Mouse (Mus musculus) myocyte (in vitro differentiated cells): ENCODE measurements around the gene 2810459M11Rik. TPM values are rescaled to one million over a fixed set of nuclear protein-coding genes. Genes with fewer than 3 reads are reported as not detected.

Source experiments
- H3K27me3 ChIP-seq: one replicate; pipeline ENCODE4 v1.6.1; 2011; ENCODE audit not compliant: control insufficient read depth, insufficient read depth, insufficient read length
- H3K36me3 ChIP-seq: one replicate; pipeline ENCODE4 v1.6.1; 2011; ENCODE audit not compliant: control insufficient read depth, insufficient read depth
- H3K4me2 ChIP-seq: one replicate; pipeline ENCODE4 v1.6.1; 2011; ENCODE audit warnings: low read depth, control low read depth
- H3K4me3 ChIP-seq: one replicate; pipeline ENCODE4 v1.5.1; 2011; ENCODE audit warnings: mild to moderate bottlenecking, control low read depth, moderate library complexity
- H3K79me2 ChIP-seq: one replicate; pipeline ENCODE4 v1.6.1; 2011; ENCODE audit not compliant: control insufficient read depth, insufficient read depth
- H3ac ChIP-seq: one replicate; pipeline ENCODE4 v1.6.1; 2011; ENCODE audit not compliant: control insufficient read depth, insufficient read length
- CEBPB ChIP-seq: IDR thresholded peaks from 2 replicates; pipeline ENCODE4 v1.6.1; 2011; ENCODE audit warnings: mild to moderate bottlenecking, moderate library complexity; ENCODE audit not compliant: poor library complexity, insufficient read depth, severe bottlenecking
- E2F4 ChIP-seq: IDR thresholded peaks from one replicate; pipeline ENCODE4 v1.6.1; 2011; ENCODE audit warnings: mild to moderate bottlenecking, control low read depth, moderate library complexity; ENCODE audit not compliant: insufficient read depth
- MAX ChIP-seq: IDR thresholded peaks from one replicate; pipeline ENCODE4 v1.6.1; 2011; ENCODE audit warnings: low read depth, mild to moderate bottlenecking, control low read depth
- MYOD1 ChIP-seq, 3 experiments: IDR thresholded peaks; one replicate each; pipeline ENCODE4 v1.6.1; 2011; ENCODE audit warnings: control low read depth in 2 of 3, low read depth in 2 of 3, mild to moderate bottlenecking in 2 of 3, moderate library complexity in 1 of 3; ENCODE audit not compliant: insufficient read length in 2 of 3, control insufficient read depth in 1 of 3
- MYOG ChIP-seq, 3 experiments: IDR thresholded peaks; one replicate each; pipeline ENCODE4 v1.6.1; 2011; ENCODE audit warnings: control low read depth in 2 of 3, low read depth in 2 of 3, mild to moderate bottlenecking in 2 of 3; ENCODE audit not compliant: insufficient read length in 2 of 3, control insufficient read depth in 1 of 3, insufficient read depth in 1 of 3
- POLR2A ChIP-seq: IDR thresholded peaks from one replicate; pipeline ENCODE4 v1.6.1; 2011; ENCODE audit warnings: low read depth, mild to moderate bottlenecking, control low read depth, moderate library complexity; ENCODE audit not compliant: insufficient read length
- POLR2AphosphoS2 ChIP-seq: IDR thresholded peaks from one replicate; pipeline ENCODE4 v1.6.1; 2011; ENCODE audit warnings: low read depth, control low read depth; ENCODE audit not compliant: insufficient read length
- REST ChIP-seq: IDR thresholded peaks from one replicate; pipeline ENCODE4 v1.6.1; 2011; ENCODE audit warnings: mild to moderate bottlenecking, control low read depth, moderate library complexity; ENCODE audit not compliant: insufficient read depth, insufficient read length
- SRF ChIP-seq: IDR thresholded peaks from one replicate; pipeline ENCODE4 v1.6.1; 2011; ENCODE audit warnings: low read depth; ENCODE audit not compliant: control insufficient read depth, insufficient read length
- TCF12 ChIP-seq: IDR thresholded peaks from one replicate; pipeline ENCODE4 v1.6.1; 2011; ENCODE audit warnings: mild to moderate bottlenecking, control low read depth; ENCODE audit not compliant: poor library complexity, insufficient read depth, severe bottlenecking
- TCF3 ChIP-seq: IDR thresholded peaks from one replicate; pipeline ENCODE4 v1.6.1; 2011; ENCODE audit warnings: low read depth, control low read depth; ENCODE audit not compliant: insufficient read length
- USF1 ChIP-seq: IDR thresholded peaks from one replicate; pipeline ENCODE4 v1.6.1; 2011; ENCODE audit warnings: low read depth, mild to moderate bottlenecking, control low read depth, moderate library complexity
- polyA plus RNA-seq: library from polyadenylated mRNA; unstranded; fragments of >200 nt; fragmentation: generic; extraction: Trizol; gene quantifications from one replicate; pipeline ENCODE4 v1.2.1, GENCODE M21; 2012; ENCODE audit warnings: missing spikeins

Gene 2810459M11Rik
- polyA plus RNA-seq, 1 experiment = not detected

DNA sequence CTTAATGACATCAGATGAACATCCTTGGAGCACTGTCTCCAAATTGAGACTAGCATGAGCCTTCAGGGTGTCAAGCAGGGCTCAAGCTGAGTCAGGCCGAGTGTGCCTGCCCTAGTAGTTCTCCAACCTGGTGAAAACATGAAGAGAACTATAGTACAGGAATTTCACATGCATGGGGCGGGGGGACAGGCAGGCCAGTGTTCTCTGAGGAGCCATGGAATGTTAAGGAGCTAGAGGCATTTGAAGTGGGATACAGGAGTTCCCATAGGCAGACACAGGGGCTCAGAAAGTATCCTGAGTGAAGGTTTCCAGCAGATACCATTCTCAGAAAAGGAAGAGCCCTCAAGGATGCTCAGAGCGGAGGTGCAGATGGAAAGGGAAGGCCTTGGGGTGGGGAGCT lies 3.1 kb downstream of the 2810459M11Rik start:
- Histone ChIP-seq H3K79me2 (no peaks in the 10 kb centered on the region), H3ac (no peak overlapping the region), H3K4me2 (no peak overlapping the region), H3K4me3 (no peak overlapping the region), H3K36me3 (no peaks in the 10 kb centered on the region), H3K27me3 (peaks cover 24% of the 10 kb centered on the region)
- no peak for TF ChIP-seq MAX

DNA sequence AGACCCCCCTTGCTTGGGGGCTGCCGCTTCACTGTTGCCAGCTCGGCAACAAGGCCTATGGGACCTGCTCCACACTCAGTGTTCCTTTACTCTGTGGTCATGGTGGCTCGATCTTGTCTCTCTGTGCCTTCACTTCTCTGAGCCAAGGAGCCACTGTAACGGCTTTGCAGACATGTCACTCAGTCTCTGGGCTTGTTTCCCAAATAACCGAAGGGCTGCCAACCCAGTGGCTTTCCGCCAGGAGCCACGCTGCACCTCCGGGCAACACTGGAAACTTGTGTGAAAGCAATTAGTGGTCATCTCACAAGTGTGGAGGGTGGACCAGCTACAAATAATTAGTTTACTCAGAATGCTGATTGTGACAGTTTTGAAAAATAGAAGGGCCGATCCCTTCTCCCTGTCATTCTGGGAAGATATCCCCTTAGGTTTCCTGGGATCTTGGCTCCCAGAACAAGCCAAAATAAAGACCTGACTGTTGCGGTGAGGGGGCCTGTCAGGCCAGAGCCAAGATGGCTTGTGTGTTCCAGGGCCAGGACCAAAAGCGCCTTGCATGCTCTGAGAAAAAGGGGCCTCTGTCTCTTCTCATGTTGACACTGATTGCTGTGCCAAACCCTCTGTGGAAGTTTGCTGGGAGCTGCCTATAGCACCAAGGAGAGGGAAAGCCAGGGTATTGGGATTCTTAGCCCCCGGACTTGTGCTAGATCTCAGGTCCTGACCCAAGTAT lies 7.7 kb downstream of the 2810459M11Rik start:
- Histone ChIP-seq H3ac (no peak overlapping the region), H3K4me3 (no peak overlapping the region), H3K36me3 (no peaks in the 10 kb centered on the region), H3K4me2 (no peak overlapping the region), H3K27me3 (peaks cover 14% of the 10 kb centered on the region), H3K79me2 (no peaks in the 10 kb centered on the region)
- TF ChIP-seq REST = no peak
- TF ChIP-seq E2F4 = no peak
- TF ChIP-seq MYOG (IDR thresholded peaks at IDR 0.05; ENCODE audit: control insufficient read depth in 1 of 3, insufficient read depth in 1 of 3, insufficient read length in 2 of 3, low read depth in 2 of 3) = no peak
- TF ChIP-seq POLR2AphosphoS2 = no peak
- TF ChIP-seq POLR2A = no peak
- TF ChIP-seq SRF = no peak
- no peak for TF ChIP-seq CEBPB
- TF ChIP-seq USF1 = no peak
- TF ChIP-seq TCF12 = no peak
- no peak for TF ChIP-seq MYOD1 (IDR thresholded peaks at IDR 0.05; ENCODE audit: control insufficient read depth in 1 of 3, insufficient read length in 2 of 3, low read depth in 2 of 3)
- TF ChIP-seq TCF3 = no peak
- no peak for TF ChIP-seq MAX

- H3K27me3 ChIP-seq = peaks cover 14% of the 10 kb centered on the region
- H3ac ChIP-seq = no peak overlapping the region
- H3K4me3 ChIP-seq = no peak overlapping the region
- TF ChIP-seq REST = no peak
- TF ChIP-seq CEBPB = no peak
- no peak for TF ChIP-seq TCF3
- peak in 2 of 3 experiments; percentile 47 to 60 for TF ChIP-seq MYOD1 (IDR thresholded peaks at IDR 0.05; ENCODE audit: control insufficient read depth in 1 of 3, insufficient read length in 2 of 3, low read depth in 2 of 3)
- no peak for TF ChIP-seq TCF12
- no peak for TF ChIP-seq USF1
- TF ChIP-seq POLR2AphosphoS2 = no peak
- no peak for TF ChIP-seq MAX
- TF ChIP-seq POLR2A = no peak
- no peak for TF ChIP-seq E2F4
- TF ChIP-seq MYOG (IDR thresholded peaks at IDR 0.05; ENCODE audit: control insufficient read depth in 1 of 3, insufficient read depth in 1 of 3, insufficient read length in 2 of 3, low read depth in 2 of 3) = peak in 1 of 3 experiments; percentile 63
- TF ChIP-seq SRF = no peak
- H3K36me3 ChIP-seq = no peaks in the 10 kb centered on the region
- no peak overlapping the region for H3K4me2 ChIP-seq
- H3K79me2 ChIP-seq = no peaks in the 10 kb centered on the region
These were observed 9.3 kb downstream of the 2810459M11Rik start for GRCm38 (mm10) chr1:86054943-86055342.

DNA sequence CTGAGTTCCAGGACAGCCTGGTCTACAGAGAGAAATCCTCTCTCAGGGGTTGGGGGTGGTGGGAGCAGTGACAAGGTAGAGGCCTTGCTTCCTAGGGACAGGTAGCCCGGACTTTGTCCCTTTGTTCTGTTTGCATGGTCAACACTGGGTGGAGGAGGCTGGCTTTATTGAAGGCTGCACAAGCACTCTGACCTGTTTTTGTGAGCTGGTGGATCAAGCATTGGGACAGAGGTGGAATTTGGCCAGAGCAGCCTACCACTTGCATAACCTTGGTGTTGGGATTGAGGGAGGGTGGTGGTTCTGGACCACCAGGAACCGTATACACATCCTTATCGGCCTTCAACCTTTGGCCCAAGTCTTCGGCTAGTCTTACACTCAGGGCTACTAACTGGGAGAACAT lies 10.6 kb downstream of the 2810459M11Rik start:
- no peaks in the 10 kb centered on the region for H3K36me3 ChIP-seq
- no peak overlapping the region for H3ac ChIP-seq
- peaks cover 14% of the 10 kb centered on the region for H3K27me3 ChIP-seq
- TF ChIP-seq TCF3 (no peak), E2F4 (no peak), SRF (no peak)
- H3K4me2 ChIP-seq = no peak overlapping the region
- H3K79me2 ChIP-seq = no peaks in the 10 kb centered on the region
- H3K4me3 ChIP-seq = no peak overlapping the region

DNA sequence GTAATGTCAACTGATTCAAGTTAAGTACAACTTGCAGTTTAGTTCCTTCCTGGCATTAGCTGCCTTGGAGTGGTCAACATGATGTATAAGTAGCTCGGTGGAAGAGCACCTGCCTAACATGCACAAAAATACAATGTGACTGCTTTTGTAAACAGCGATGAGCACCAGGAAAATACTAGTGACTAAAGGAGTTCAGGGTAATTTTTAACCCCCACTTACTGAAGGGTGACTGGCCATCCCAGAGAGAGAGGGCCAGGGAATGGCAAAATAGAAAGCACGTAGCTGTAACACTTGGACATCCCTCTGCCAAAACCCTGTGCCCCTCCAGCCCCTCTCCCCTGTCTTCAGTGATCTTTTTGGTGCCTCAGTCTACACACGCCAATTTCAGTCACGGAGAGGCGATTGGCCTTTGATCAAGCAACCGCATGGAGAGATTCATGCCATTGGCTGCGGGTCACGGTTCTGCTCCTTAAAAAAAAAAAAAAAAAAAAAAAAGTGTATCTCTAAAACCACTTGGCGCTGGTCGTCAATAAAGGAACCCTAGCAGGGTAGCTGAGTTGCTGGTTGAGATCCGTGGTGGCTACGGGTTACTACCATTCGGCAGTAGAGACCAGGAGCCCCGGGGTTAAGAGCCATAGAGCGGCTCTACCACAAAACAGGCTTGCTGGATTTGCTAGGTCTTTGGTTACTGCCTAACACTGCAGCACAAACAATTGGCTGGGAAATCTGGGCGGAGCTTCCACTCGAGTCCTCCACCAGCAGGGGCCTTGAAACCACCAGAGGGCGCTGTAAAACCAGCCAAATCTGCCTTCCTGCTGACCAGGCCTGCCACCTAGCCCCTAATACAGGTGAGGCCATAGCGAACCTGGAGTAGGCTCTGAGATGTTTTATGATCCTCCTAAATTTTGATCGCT lies 13.4 kb downstream of the 2810459M11Rik start:
- Histone ChIP-seq H3K36me3 (no peaks in the 10 kb centered on the region), H3K4me3 (peak overlapping the region; percentile 10), H3K79me2 (no peaks in the 10 kb centered on the region), H3K27me3 (peaks cover 10% of the 10 kb centered on the region), H3ac (no peak overlapping the region), H3K4me2 (peak overlapping the region; percentile 74)
- TF ChIP-seq USF1 (no peak), MAX (no peak), TCF12 (no peak), SRF (no peak), POLR2A (no peak), POLR2AphosphoS2 (no peak), MYOG (IDR thresholded peaks at IDR 0.05; ENCODE audit: control insufficient read depth in 1 of 3, insufficient read depth in 1 of 3, insufficient read length in 2 of 3, low read depth in 2 of 3) (no peak), E2F4 (no peak), REST (no peak), CEBPB (no peak), TCF3 (no peak), MYOD1 (IDR thresholded peaks at IDR 0.05; ENCODE audit: control insufficient read depth in 1 of 3, insufficient read length in 2 of 3, low read depth in 2 of 3) (no peak)
